Mouse (Mus musculus): ENCODE results near the gene Gm16181. TPM values are rescaled to one million over a fixed set of nuclear protein-coding genes. Genes with fewer than 3 reads are reported as not detected.

The Gm16181 gene
- not detected in 2 replicates for polyA plus RNA-seq (2015; fragmentation: Nextera tagmentation; extraction: Ambion mirVana)

GRCm38 (mm10) chr17:35220156-35220952 is at the start of gene Gm16181:
Gene Gm16181 (plus strand): TSS chr17:35220834.

GRCm38 (mm10) chr17:35175968-35176367 is 44.7 kb upstream of the Gm16181 start, which contains the start of gene Aif1:
Gene Aif1 (minus strand): TSS chr17:35176068.

GRCm38 (mm10) chr17:35187959-35188610 is 32.5 kb upstream of the Gm16181 start, which contains the start of gene Lst1:
Gene Lst1 (minus strand): TSS chr17:35188439.

GRCm38 (mm10) chr17:35193881-35194843 is 26.5 kb upstream of the Gm16181 start, which contains the start of gene Ltb:
Gene Ltb (plus strand): TSS chr17:35194439.

GRCm38 (mm10) chr17:35201787-35202186 is 18.8 kb upstream of the Gm16181 start, which contains the start of gene Tnf:
Gene Tnf (minus strand): TSS chr17:35202007.

GRCm38 (mm10) chr17:35204494-35205379 is 15.9 kb upstream of the Gm16181 start, which contains the start of gene Lta:
Gene Lta (minus strand): TSS chr17:35205351.

GRCm38 (mm10) chr17:35233114-35233980 is 12.7 kb downstream of the Gm16181 start, which contains the start of gene Atp6v1g2:
Gene Atp6v1g2 (plus strand): TSS chr17:35233660.

GRCm38 (mm10) chr17:35235614-35236389 is 15.2 kb downstream of the Gm16181 start, which contains the start of gene Nfkbil1:
Gene Nfkbil1 (minus strand): TSS chr17:35235792.

GRCm38 (mm10) chr17:35241305-35242014 is 20.8 kb downstream of the Gm16181 start, which contains the start of gene Ddx39b:
Gene Ddx39b (plus strand): TSS chr17:35241746.

GRCm38 (mm10) chr17:35262664-35263522 is 42.3 kb downstream of the Gm16181 start, which contains the start of gene H2-D1:
Gene H2-D1 (plus strand): TSS chr17:35262730.

Small RNA genes lying within 50 kb of the gene (microRNA-seq; reads per million reads assigned to microRNA genes)
- gene Mir6973a: not detected
- gene Mir6974: not detected
- 1.9 reads per million for gene Mir6975
- not detected for gene Mir8094

Other genes starting within 250 kb of the Gm16181 start
- 36.7 and 39.4 TPM in 2 replicates for gene Hspa1a, start 248.7 kb upstream of the Gm16181 start, polyA plus RNA-seq (2015; fragmentation: Nextera tagmentation; extraction: Ambion mirVana)
- 0.16 and 0.25 TPM in 2 replicates for gene Hspa1l, start 248.1 kb upstream of the Gm16181 start, polyA plus RNA-seq (2015; fragmentation: Nextera tagmentation; extraction: Ambion mirVana)
- 82.1 and 83.5 TPM in 2 replicates for gene Lsm2, start 239.0 kb upstream of the Gm16181 start, polyA plus RNA-seq (2015; fragmentation: Nextera tagmentation; extraction: Ambion mirVana)
- gene Vars, start 219.8 kb upstream of the Gm16181 start, polyA plus RNA-seq (2015; fragmentation: Nextera tagmentation; extraction: Ambion mirVana): 42.0 and 44.7 TPM in 2 replicates
- gene Vwa7, start 204.3 kb upstream of the Gm16181 start, polyA plus RNA-seq (2015; fragmentation: Nextera tagmentation; extraction: Ambion mirVana): 0.19 and 0.24 TPM in 2 replicates
- 1.3 and 1.7 TPM in 2 replicates for gene Sapcd1, start 192.8 kb upstream of the Gm16181 start, polyA plus RNA-seq (2015; fragmentation: Nextera tagmentation; extraction: Ambion mirVana)
- 0.88 and 1.3 TPM in 2 replicates for gene Msh5, start 174.1 kb upstream of the Gm16181 start, polyA plus RNA-seq (2015; fragmentation: Nextera tagmentation; extraction: Ambion mirVana)
- gene Clic1, start 170.9 kb upstream of the Gm16181 start, polyA plus RNA-seq (2015; fragmentation: Nextera tagmentation; extraction: Ambion mirVana): 240 and 276 TPM in 2 replicates
- 118 and 126 TPM in 2 replicates for gene Ddah2, start 161.8 kb upstream of the Gm16181 start, polyA plus RNA-seq (2015; fragmentation: Nextera tagmentation; extraction: Ambion mirVana)
- gene Ly6g6c, start 155.4 kb upstream of the Gm16181 start, polyA plus RNA-seq (2015; fragmentation: Nextera tagmentation; extraction: Ambion mirVana): 0.45 and 0.58 TPM in 2 replicates
- 0.42 and 1.7 TPM in 2 replicates for gene Mpig6b, start 154.7 kb upstream of the Gm16181 start, polyA plus RNA-seq (2015; fragmentation: Nextera tagmentation; extraction: Ambion mirVana)
- 8.2 and 8.3 TPM in 2 replicates for gene Ly6g6e, start 143.9 kb upstream of the Gm16181 start, polyA plus RNA-seq (2015; fragmentation: Nextera tagmentation; extraction: Ambion mirVana)
- gene Ly6g6d, start 142.8 kb upstream of the Gm16181 start, polyA plus RNA-seq (2015; fragmentation: Nextera tagmentation; extraction: Ambion mirVana): 1.6 and 2.2 TPM in 2 replicates
- gene Ly6g6f, start 135.2 kb upstream of the Gm16181 start, polyA plus RNA-seq (2015; fragmentation: Nextera tagmentation; extraction: Ambion mirVana): 0.18 TPM in 1 of 2 replicates, not detected in the other
- gene Abhd16a, start 131.6 kb upstream of the Gm16181 start, polyA plus RNA-seq (2015; fragmentation: Nextera tagmentation; extraction: Ambion mirVana): 93.1 and 93.2 TPM in 2 replicates
- gene Ly6g5c, start 112.6 kb upstream of the Gm16181 start, polyA plus RNA-seq (2015; fragmentation: Nextera tagmentation; extraction: Ambion mirVana): not detected in 2 replicates
- gene Ly6g5b, start 105.4 kb upstream of the Gm16181 start, polyA plus RNA-seq (2015; fragmentation: Nextera tagmentation; extraction: Ambion mirVana): 0.22 and 0.35 TPM in 2 replicates
- gene Gpank1, start 99.4 kb upstream of the Gm16181 start, polyA plus RNA-seq (2015; fragmentation: Nextera tagmentation; extraction: Ambion mirVana): 9.5 and 11.9 TPM in 2 replicates
- 189 and 201 TPM in 2 replicates for gene Csnk2b, start 98.8 kb upstream of the Gm16181 start, polyA plus RNA-seq (2015; fragmentation: Nextera tagmentation; extraction: Ambion mirVana)
- 9.9 and 10.8 TPM in 2 replicates for gene D17H6S53E, start 94.5 kb upstream of the Gm16181 start, polyA plus RNA-seq (2015; fragmentation: Nextera tagmentation; extraction: Ambion mirVana)
- 0.95 TPM in 1 of 2 replicates, not detected in the other for gene Apom, start 88.8 kb upstream of the Gm16181 start, polyA plus RNA-seq (2015; fragmentation: Nextera tagmentation; extraction: Ambion mirVana)
- gene Bag6, start 85.7 kb upstream of the Gm16181 start, polyA plus RNA-seq (2015; fragmentation: Nextera tagmentation; extraction: Ambion mirVana): 28.9 and 35.6 TPM in 2 replicates
- gene Prrc2a, start 55.9 kb upstream of the Gm16181 start, polyA plus RNA-seq (2015; fragmentation: Nextera tagmentation; extraction: Ambion mirVana): 73.9 and 74.9 TPM in 2 replicates
- 11.2 and 12.6 TPM in 2 replicates for gene Aif1, start 44.8 kb upstream of the Gm16181 start, polyA plus RNA-seq (2015; fragmentation: Nextera tagmentation; extraction: Ambion mirVana)
- 13.5 and 15.8 TPM in 2 replicates for gene Lst1, start 32.4 kb upstream of the Gm16181 start, polyA plus RNA-seq (2015; fragmentation: Nextera tagmentation; extraction: Ambion mirVana)
- gene Ltb, start 26.4 kb upstream of the Gm16181 start, polyA plus RNA-seq (2015; fragmentation: Nextera tagmentation; extraction: Ambion mirVana): 0.53 and 0.96 TPM in 2 replicates
- gene Tnf, start 18.8 kb upstream of the Gm16181 start, polyA plus RNA-seq (2015; fragmentation: Nextera tagmentation; extraction: Ambion mirVana): 0.40 and 0.69 TPM in 2 replicates
- gene Lta, start 15.5 kb upstream of the Gm16181 start, polyA plus RNA-seq (2015; fragmentation: Nextera tagmentation; extraction: Ambion mirVana): 0.12 and 0.30 TPM in 2 replicates
- gene Atp6v1g2, start 12.8 kb downstream of the Gm16181 start, polyA plus RNA-seq (2015; fragmentation: Nextera tagmentation; extraction: Ambion mirVana): 4.5 TPM in 2 replicates
- gene Nfkbil1, start 15.0 kb downstream of the Gm16181 start, polyA plus RNA-seq (2015; fragmentation: Nextera tagmentation; extraction: Ambion mirVana): 7.0 and 7.5 TPM in 2 replicates
- gene Ddx39b, start 20.9 kb downstream of the Gm16181 start, polyA plus RNA-seq (2015; fragmentation: Nextera tagmentation; extraction: Ambion mirVana): 170 TPM in 2 replicates
- 251 and 342 TPM in 2 replicates for gene H2-D1, start 41.9 kb downstream of the Gm16181 start, polyA plus RNA-seq (2015; fragmentation: Nextera tagmentation; extraction: Ambion mirVana)
- gene H2-Q1, start 99.6 kb downstream of the Gm16181 start, polyA plus RNA-seq (2015; fragmentation: Nextera tagmentation; extraction: Ambion mirVana): 0.05 TPM in 1 of 2 replicates, not detected in the other
- gene H2-Q2, start 121.4 kb downstream of the Gm16181 start, polyA plus RNA-seq (2015; fragmentation: Nextera tagmentation; extraction: Ambion mirVana): 1.9 and 2.7 TPM in 2 replicates
- gene H2-Q4, start 158.8 kb downstream of the Gm16181 start, polyA plus RNA-seq (2015; fragmentation: Nextera tagmentation; extraction: Ambion mirVana): 3.3 and 3.8 TPM in 2 replicates
- gene H2-Q6, start 204.0 kb downstream of the Gm16181 start, polyA plus RNA-seq (2015; fragmentation: Nextera tagmentation; extraction: Ambion mirVana): 0.25 and 0.59 TPM in 2 replicates
- 1.6 and 2.2 TPM in 2 replicates for gene H2-Q7, start 218.3 kb downstream of the Gm16181 start, polyA plus RNA-seq (2015; fragmentation: Nextera tagmentation; extraction: Ambion mirVana)
- 1.1 and 1.3 TPM in 2 replicates for gene H2-Q10, start 249.3 kb downstream of the Gm16181 start, polyA plus RNA-seq (2015; fragmentation: Nextera tagmentation; extraction: Ambion mirVana)

Measured in urinary bladder, postnatal 0 days (tissue).